Mouse (Mus musculus): Measurements from ENCODE around the gene Nkain1. TPM values are rescaled to one million over a fixed set of nuclear protein-coding genes. Genes with fewer than 3 reads are reported as not detected.

The Nkain1 gene
- polyA plus RNA-seq, 1 experiment from 2014 or later: 0.13 TPM

- WGBS: 74% methylated on average over 4 of the region's 4 CpGs
- Histone ChIP-seq H3K4me3 (ENCODE audit: low read depth, low read length) (no peak overlapping the region), H3K27ac (ENCODE audit: low read length) (no peak overlapping the region), H3K4me1 (ENCODE audit: insufficient read depth, low read depth, low read length) (no peaks in the 10 kb centered on the region), H3K36me3 (ENCODE audit: insufficient read depth, low read length) (no peaks in the 10 kb centered on the region), H3K9me3 (ENCODE audit: low read length) (no peaks in the 10 kb centered on the region), H3K4me2 (replicated peaks; ENCODE audit: low read depth, low read length) (no peak overlapping the region), H3K9ac (replicated peaks; ENCODE audit: low read depth) (no peak overlapping the region), H3K27me3 (replicated peaks; ENCODE audit: insufficient read depth, low read length) (no peaks in the 10 kb centered on the region)
- DNase-seq (ENCODE audit: low spot score) (no peak), ATAC-seq (no peak)
- TF ChIP-seq CTCF (IDR thresholded peaks at IDR 0.05): no peak
- TF ChIP-seq EP300 (IDR thresholded peaks at IDR 0.05): no peak
These were observed 30.9 kb downstream of the Nkain1 start for GRCm38 (mm10) chr4:130543121-130543520.

GRCm38 (mm10) chr4:130540831-130541230 is 33.1 kb downstream of the Nkain1 start:
- H3K4me3 ChIP-seq (ENCODE audit: low read depth, low read length): no peak overlapping the region
- no peaks in the 10 kb centered on the region for H3K36me3 ChIP-seq (ENCODE audit: insufficient read depth, low read length)
- H3K27ac ChIP-seq (ENCODE audit: low read length): no peak overlapping the region
- no peaks in the 10 kb centered on the region for H3K9me3 ChIP-seq (ENCODE audit: low read length)
- no peak for DNase-seq (ENCODE audit: low spot score)
- no peak for ATAC-seq
- no peak overlapping the region for H3K4me2 ChIP-seq (replicated peaks; ENCODE audit: low read depth, low read length)
- 80% methylated on average over 4 of the region's 4 CpGs for whole genome bisulfite sequencing
- H3K4me1 ChIP-seq (ENCODE audit: insufficient read depth, low read depth, low read length): no peaks in the 10 kb centered on the region
- TF ChIP-seq CTCF (IDR thresholded peaks at IDR 0.05) (no peak), EP300 (IDR thresholded peaks at IDR 0.05) (no peak)
- H3K9ac ChIP-seq (replicated peaks; ENCODE audit: low read depth): no peak overlapping the region
- no peaks in the 10 kb centered on the region for H3K27me3 ChIP-seq (replicated peaks; ENCODE audit: insufficient read depth, low read length)

GRCm38 (mm10) chr4:130539706-130540105 is 34.3 kb downstream of the Nkain1 start:
- no peak overlapping the region for H3K4me2 ChIP-seq (replicated peaks; ENCODE audit: low read depth, low read length)
- no peaks in the 10 kb centered on the region for H3K27me3 ChIP-seq (replicated peaks; ENCODE audit: insufficient read depth, low read length)
- no peaks in the 10 kb centered on the region for H3K36me3 ChIP-seq (ENCODE audit: insufficient read depth, low read length)
- ATAC-seq: no peak
- WGBS: 75% methylated on average over 7 of the region's 7 CpGs
- H3K4me1 ChIP-seq (ENCODE audit: insufficient read depth, low read depth, low read length): no peaks in the 10 kb centered on the region
- no peak for DNase-seq (ENCODE audit: low spot score)
- no peak overlapping the region for H3K27ac ChIP-seq (ENCODE audit: low read length)
- no peak for TF ChIP-seq CTCF (IDR thresholded peaks at IDR 0.05)
- TF ChIP-seq EP300 (IDR thresholded peaks at IDR 0.05): no peak
- no peaks in the 10 kb centered on the region for H3K9me3 ChIP-seq (ENCODE audit: low read length)
- H3K4me3 ChIP-seq (ENCODE audit: low read depth, low read length): no peak overlapping the region
- H3K9ac ChIP-seq (replicated peaks; ENCODE audit: low read depth): no peak overlapping the region

- no peak for ATAC-seq
- H3K4me1 ChIP-seq (ENCODE audit: insufficient read depth, low read depth, low read length): no peaks in the 10 kb centered on the region
- no peak for DNase-seq (ENCODE audit: low spot score)
- H3K4me3 ChIP-seq (ENCODE audit: low read depth, low read length): no peak overlapping the region
- TF ChIP-seq CTCF (IDR thresholded peaks at IDR 0.05) (no peak), EP300 (IDR thresholded peaks at IDR 0.05) (no peak)
- no peak overlapping the region for H3K9ac ChIP-seq (replicated peaks; ENCODE audit: low read depth)
- no peak overlapping the region for H3K4me2 ChIP-seq (replicated peaks; ENCODE audit: low read depth, low read length)
- no peak overlapping the region for H3K27ac ChIP-seq (ENCODE audit: low read length)
- no peaks in the 10 kb centered on the region for H3K36me3 ChIP-seq (ENCODE audit: insufficient read depth, low read length)
- no peaks in the 10 kb centered on the region for H3K27me3 ChIP-seq (replicated peaks; ENCODE audit: insufficient read depth, low read length)
- 54% methylated on average over 8 of the region's 8 CpGs for WGBS
- H3K9me3 ChIP-seq (ENCODE audit: low read length): no peaks in the 10 kb centered on the region
These were observed 34.9 kb downstream of the Nkain1 start for GRCm38 (mm10) chr4:130539053-130539452.

- 97% methylated on average over 7 of the region's 7 CpGs for WGBS
These were observed 36.6 kb downstream of the Nkain1 start for GRCm38 (mm10) chr4:130537371-130537770.

GRCm38 (mm10) chr4:130535789-130536188 is 38.2 kb downstream of the Nkain1 start:
- no peak overlapping the region for H3K4me2 ChIP-seq (replicated peaks; ENCODE audit: low read depth, low read length)
- H3K4me3 ChIP-seq (ENCODE audit: low read depth, low read length): no peak overlapping the region
- DNase-seq (ENCODE audit: low spot score) (no peak), ATAC-seq (no peak)
- TF ChIP-seq CTCF (IDR thresholded peaks at IDR 0.05) (peak; percentile 45), EP300 (IDR thresholded peaks at IDR 0.05) (no peak)
- 64% methylated on average over 1 of the region's 1 CpGs for WGBS
- H3K4me1 ChIP-seq (ENCODE audit: insufficient read depth, low read depth, low read length): no peaks in the 10 kb centered on the region
- no peak overlapping the region for H3K27ac ChIP-seq (ENCODE audit: low read length)
- no peaks in the 10 kb centered on the region for H3K9me3 ChIP-seq (ENCODE audit: low read length)
- no peaks in the 10 kb centered on the region for H3K36me3 ChIP-seq (ENCODE audit: insufficient read depth, low read length)
- H3K9ac ChIP-seq (replicated peaks; ENCODE audit: low read depth): no peak overlapping the region
- H3K27me3 ChIP-seq (replicated peaks; ENCODE audit: insufficient read depth, low read length): no peaks in the 10 kb centered on the region

More at GRCm38 (mm10) chr4:130537371-130537770, 36.6 kb downstream of the Nkain1 start:
- DNase-seq (ENCODE audit: low spot score) (no peak), ATAC-seq (no peak)
- no peaks in the 10 kb centered on the region for H3K4me1 ChIP-seq (ENCODE audit: insufficient read depth, low read depth, low read length)
- H3K36me3 ChIP-seq (ENCODE audit: insufficient read depth, low read length): no peaks in the 10 kb centered on the region
- H3K4me3 ChIP-seq (ENCODE audit: low read depth, low read length): no peak overlapping the region
- no peak overlapping the region for H3K4me2 ChIP-seq (replicated peaks; ENCODE audit: low read depth, low read length)
- H3K27ac ChIP-seq (ENCODE audit: low read length): no peak overlapping the region
- H3K9me3 ChIP-seq (ENCODE audit: low read length): no peaks in the 10 kb centered on the region
- no peak for TF ChIP-seq CTCF (IDR thresholded peaks at IDR 0.05)
- no peak for TF ChIP-seq EP300 (IDR thresholded peaks at IDR 0.05)
- H3K27me3 ChIP-seq (replicated peaks; ENCODE audit: insufficient read depth, low read length): no peaks in the 10 kb centered on the region
- no peak overlapping the region for H3K9ac ChIP-seq (replicated peaks; ENCODE audit: low read depth)

- peak; percentile 78 for DNase-seq (ENCODE audit: low spot score)
- no peak overlapping the region for H3K4me3 ChIP-seq (ENCODE audit: low read depth, low read length)
- no peaks in the 10 kb centered on the region for H3K27me3 ChIP-seq (replicated peaks; ENCODE audit: insufficient read depth, low read length)
- no peaks in the 10 kb centered on the region for H3K4me1 ChIP-seq (ENCODE audit: insufficient read depth, low read depth, low read length)
- no peaks in the 10 kb centered on the region for H3K9me3 ChIP-seq (ENCODE audit: low read length)
- ATAC-seq: no peak
- H3K27ac ChIP-seq (ENCODE audit: low read length): no peak overlapping the region
- TF ChIP-seq CTCF (IDR thresholded peaks at IDR 0.05) (peak; percentile 97), EP300 (IDR thresholded peaks at IDR 0.05) (no peak)
- 48% methylated on average over 4 of the region's 4 CpGs for WGBS
- H3K4me2 ChIP-seq (replicated peaks; ENCODE audit: low read depth, low read length): no peak overlapping the region
- no peaks in the 10 kb centered on the region for H3K36me3 ChIP-seq (ENCODE audit: insufficient read depth, low read length)
- H3K9ac ChIP-seq (replicated peaks; ENCODE audit: low read depth): no peak overlapping the region
These were observed 40.0 kb downstream of the Nkain1 start for GRCm38 (mm10) chr4:130533975-130534374.
